Mouse (Mus musculus) A20 (cell line): ENCODE results near the gene Haus6.

Source experiments
- DNase-seq: peaks from one replicate; pipeline ENCODE4 v3.0.0-alpha.2; 2011; ENCODE audit warnings: low read depth, low spot score

The Haus6 gene

GRCm38 (mm10) chr4:86575283-86575983, 36.4 kb downstream of the Haus6 start, which contains the start of gene Rraga:
Gene Rraga, plus strand, starts transcription at chr4:86575668.
- peak; percentile 97 for DNase-seq

GRCm38 (mm10) chr4:86574939-86575282, 36.9 kb downstream of the Haus6 start:
- DNase-seq, result no peak

GRCm38 (mm10) chr4:86561061-86561460, 50.8 kb downstream of the Haus6 start:
- DNase-seq, result no peak

GRCm38 (mm10) chr4:86559006-86559405, 52.8 kb downstream of the Haus6 start:
- no peak for DNase-seq

GRCm38 (mm10) chr4:86558228-86558627, 53.6 kb downstream of the Haus6 start, which contains the start of gene Saxo1:
Gene Saxo1, minus strand, starts transcription at chr4:86558328.
- DNase-seq, result no peak

- no peak for DNase-seq
Measured at GRCm38 (mm10) chr4:86557371-86557770, 54.5 kb downstream of the Haus6 start.

GRCm38 (mm10) chr4:86555035-86555707, 56.7 kb downstream of the Haus6 start:
- peak; percentile 58 for DNase-seq

- no peak for DNase-seq
Measured at GRCm38 (mm10) chr4:86548332-86548731, 63.5 kb downstream of the Haus6 start.

GRCm38 (mm10) chr4:86545615-86546014, 66.2 kb downstream of the Haus6 start:
- peak; percentile 47 for DNase-seq

GRCm38 (mm10) chr4:86543999-86544398, 67.9 kb downstream of the Haus6 start:
- DNase-seq, result peak; percentile 42

- DNase-seq, result no peak
Measured at GRCm38 (mm10) chr4:86541573-86541972, 70.3 kb downstream of the Haus6 start.

GRCm38 (mm10) chr4:86538936-86539335, 72.9 kb downstream of the Haus6 start:
- DNase-seq, result no peak

- peak; percentile 65 for DNase-seq
Measured at GRCm38 (mm10) chr4:86537972-86538371, 73.9 kb downstream of the Haus6 start.

GRCm38 (mm10) chr4:86534091-86534481, 77.8 kb downstream of the Haus6 start:
- no peak for DNase-seq

GRCm38 (mm10) chr4:86533406-86534090, 78.3 kb downstream of the Haus6 start:
- no peak for DNase-seq

GRCm38 (mm10) chr4:86529161-86529560, 82.7 kb downstream of the Haus6 start:
- no peak for DNase-seq
